ENCODE assay signal across 35 mouse cellular contexts in the genomic region with DNA sequence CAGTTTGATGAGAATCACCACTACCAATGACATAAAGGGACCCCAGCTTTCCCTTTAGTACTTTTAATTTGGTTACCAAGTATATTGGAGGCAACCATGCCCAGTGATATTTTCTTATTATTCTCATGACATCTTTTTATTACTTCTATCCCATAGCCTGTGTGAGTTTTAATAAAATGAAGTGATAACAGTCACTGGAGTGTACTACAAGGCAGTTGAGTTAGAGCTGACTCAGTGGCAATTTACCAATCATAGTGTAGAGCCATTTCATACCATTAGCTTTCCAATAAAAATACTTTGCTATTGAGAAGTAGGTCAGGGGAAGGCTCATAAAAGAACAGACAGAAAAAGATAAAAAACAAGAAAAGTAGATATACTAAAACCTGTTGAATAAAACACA.
"Had no signal": no experiment of that assay in that cellular context is flagged by ENCODE, and none has a peak within 500 bp of the region (broad histone marks: within the 10 kb centered on the region; RNA-seq: fewer than 3 reads in every experiment).

No protein-coding gene starts in this region.

- H3K4me1 ChIP-seq: heart, embryonic 10.5 days; heart, embryonic 12.5 days; heart, embryonic 13.5 days; heart, embryonic 15.5 days; hindbrain, embryonic 10.5 days; hindbrain, embryonic 12.5 days; hindbrain, embryonic 13.5 days; hindbrain, embryonic 15.5 days; intestine, embryonic 15.5 days; kidney, embryonic 15.5 days had no signal

- H3K4me3 ChIP-seq: heart, adult 2 months; heart, embryonic 10.5 days; heart, embryonic 12.5 days; heart, embryonic 13.5 days; heart, embryonic 15.5 days; hindbrain, embryonic 10.5 days; hindbrain, embryonic 12.5 days; hindbrain, embryonic 13.5 days; hindbrain, embryonic 15.5 days; intestine, embryonic 15.5 days; kidney, embryonic 15.5 days; layer of hippocampus, adult 2 months had no signal

- H3K9me3 ChIP-seq: heart, embryonic 10.5 days; heart, embryonic 12.5 days; heart, embryonic 13.5 days; heart, embryonic 15.5 days; hindbrain, embryonic 10.5 days; hindbrain, embryonic 12.5 days; hindbrain, embryonic 13.5 days; hindbrain, embryonic 15.5 days; intestine, embryonic 15.5 days; kidney, embryonic 15.5 days had no signal

- H3K27me3 ChIP-seq: heart, embryonic 12.5 days; heart, embryonic 13.5 days; heart, embryonic 15.5 days; hindbrain, embryonic 12.5 days; hindbrain, embryonic 13.5 days; hindbrain, embryonic 15.5 days; intestine, embryonic 15.5 days; kidney, embryonic 15.5 days had no signal

- DNase-seq: heart, adult 2 months; heart, postnatal 10 days; heart, postnatal 14 days; heart, postnatal 36 days; heart, postnatal 4 days; kidney, adult 11 months; kidney, adult 18-20 months; kidney, adult 2 months; kidney, adult 8-10 months; kidney, adult 9 months; kidney, postnatal 10 days; kidney, postnatal 14 days; kidney, postnatal 25 days; kidney, postnatal 36 days; kidney, postnatal 4 days; layer of hippocampus, adult 9-11 months had no signal

- ATAC-seq: hindbrain, embryonic 16.5 days; hindbrain, postnatal 0 days; inflammation-experienced regulatory T-cells, adult 6 months; intestine, embryonic 15.5 days; intestine, embryonic 16.5 days; intestine, postnatal 0 days had no signal

- H3K36me3 ChIP-seq: heart, embryonic 10.5 days; heart, embryonic 12.5 days; heart, embryonic 13.5 days; heart, embryonic 15.5 days; hindbrain, embryonic 10.5 days; hindbrain, embryonic 12.5 days; hindbrain, embryonic 13.5 days; hindbrain, embryonic 15.5 days; intestine, embryonic 15.5 days; kidney, embryonic 15.5 days had no signal

- H3K9ac ChIP-seq: heart, embryonic 12.5 days; heart, embryonic 13.5 days; heart, embryonic 15.5 days; hindbrain, embryonic 12.5 days; hindbrain, embryonic 13.5 days; hindbrain, embryonic 14.5 days; hindbrain, embryonic 15.5 days; intestine, embryonic 15.5 days; kidney, embryonic 15.5 days had no signal

- H3K27ac ChIP-seq: heart, adult 2 months; heart, embryonic 10.5 days; heart, embryonic 13.5 days; heart, embryonic 15.5 days; hindbrain, embryonic 10.5 days; hindbrain, embryonic 12.5 days; hindbrain, embryonic 13.5 days; hindbrain, embryonic 14.5 days; hindbrain, embryonic 15.5 days; hindbrain, postnatal 0 days; intestine, embryonic 15.5 days; kidney, embryonic 15.5 days; kidney, postnatal 0 days; layer of hippocampus, adult 2 months had no signal

- H3K4me2 ChIP-seq: heart, embryonic 11.5 days; heart, embryonic 12.5 days; heart, embryonic 13.5 days; heart, embryonic 15.5 days; hindbrain, embryonic 12.5 days; hindbrain, embryonic 13.5 days; hindbrain, embryonic 14.5 days; hindbrain, embryonic 15.5 days; intestine, embryonic 15.5 days; kidney, embryonic 15.5 days had no signal
